Mouse (Mus musculus) adrenal gland, adult 10 weeks (tissue): ENCODE measurements around the gene Gm8165. TPM values are rescaled to one million over a fixed set of nuclear protein-coding genes. Genes with fewer than 3 reads are reported as not detected.

Source experiments
- polyA plus RNA-seq: library from polyadenylated mRNA; stranded (reverse); fragments of 350-450 nt; fragmentation: Illumina TruSeq; extraction: RNeasy Lipid Tissue Mini Kit (QIAGEN cat#74804); gene quantifications from one replicate; pipeline ENCODE4 v1.2.3, GENCODE M21; 2014; ENCODE audit warnings: low read depth, low replicate concordance

Gm8165 gene
- not detected for polyA plus RNA-seq

DNA sequence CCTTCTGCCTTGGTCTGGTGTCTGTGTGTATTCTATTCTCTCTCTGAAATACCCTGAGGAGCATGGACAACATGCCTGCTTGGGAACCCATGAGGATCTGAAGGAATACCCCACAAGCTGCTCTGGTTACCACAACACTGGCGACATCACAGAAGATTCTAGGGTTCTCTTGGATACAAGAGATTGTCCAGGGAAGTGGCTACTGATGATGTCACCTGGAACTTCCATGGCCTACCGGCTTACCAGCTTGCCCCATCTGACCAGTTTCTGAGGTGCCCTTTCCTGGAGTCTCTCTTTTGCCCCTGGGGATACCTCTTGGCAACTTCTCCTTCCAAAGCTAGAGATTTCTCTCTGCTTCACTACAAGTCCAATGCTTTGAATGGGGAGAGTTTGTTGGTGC lies at the start of gene Gm8165:
Gm8165 (minus strand) TSS at position 101 of the 400 bp plus-strand sequence.

DNA sequence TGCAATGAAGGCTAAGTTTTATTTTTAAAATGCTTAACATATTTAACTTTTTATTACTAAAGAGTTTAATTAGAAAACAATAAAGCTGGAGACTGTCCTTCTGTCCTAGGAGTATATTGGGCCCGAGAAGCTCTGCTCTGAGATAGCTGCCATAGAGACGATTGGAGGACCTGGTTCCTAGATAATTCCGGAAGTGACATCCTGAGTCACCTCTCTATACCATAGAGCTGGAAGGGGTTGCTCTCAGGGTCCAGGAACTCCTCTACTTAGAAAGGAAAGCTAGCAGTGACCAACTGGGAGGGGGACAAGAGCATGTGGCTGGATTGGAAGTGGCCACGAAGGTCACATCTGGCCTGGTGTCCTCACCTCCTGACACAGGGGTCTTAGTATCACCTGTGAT lies 20.6 kb upstream of the Gm8165 start, which contains the start of gene Gm7324:
Gm7324 (plus strand) TSS at position 208 of the 400 bp plus-strand sequence.

Other genes starting within 250 kb of the Gm8165 start
- gene Gm5799, start 133.6 kb downstream of the Gm8165 start, polyA plus RNA-seq, result not detected
- not detected for gene Gm17654, start 98.1 kb downstream of the Gm8165 start, polyA plus RNA-seq
- gene Gm10375, start 69.2 kb downstream of the Gm8165 start, polyA plus RNA-seq, result not detected
- 4.3 TPM for gene Gm7324, start 20.6 kb upstream of the Gm8165 start, polyA plus RNA-seq
- not detected for gene Gm16506, start 50.3 kb upstream of the Gm8165 start, polyA plus RNA-seq
- not detected for gene Gm6526, start 70.7 kb upstream of the Gm8165 start, polyA plus RNA-seq
- gene Gm8180, start 107.5 kb upstream of the Gm8165 start, polyA plus RNA-seq, result not detected
- gene Ear1, start 198.3 kb upstream of the Gm8165 start, polyA plus RNA-seq, result not detected
- not detected for gene Ear10, start 246.4 kb upstream of the Gm8165 start, polyA plus RNA-seq
- 1.7 TPM for gene Gm8113, start 248.2 kb upstream of the Gm8165 start, polyA plus RNA-seq